Mouse (Mus musculus) left cerebral cortex, postnatal 4 days (tissue): ENCODE results near the gene Gm20388. TPM values are rescaled to one million over a fixed set of nuclear protein-coding genes. Genes with fewer than 3 reads are reported as not detected.
"Not testable (repeated sequence)": the region's sequence is repeated elsewhere in the genome, so short reads cannot be mapped to it uniquely, and the experiment has no call there.

Experiments used
- DNase-seq: peaks from one replicate; pipeline ENCODE4 v3.0.0-alpha.2; 2022
- intact Hi-C: fragments of 180-260 bp; cut with DNase I; formaldehyde crosslinking; loops from one replicate; pipeline ENCODE4 v1.15.1; 2025
- total RNA-seq, 2 experiments: library from RNA; stranded (reverse); gene quantifications; 2 replicates each; pipeline ENCODE4 v1.2.3; 2021

The Gm20388 gene
- total RNA-seq, 2 experiments from 2014 or later: 6.5 to 12.8 TPM

DNA sequence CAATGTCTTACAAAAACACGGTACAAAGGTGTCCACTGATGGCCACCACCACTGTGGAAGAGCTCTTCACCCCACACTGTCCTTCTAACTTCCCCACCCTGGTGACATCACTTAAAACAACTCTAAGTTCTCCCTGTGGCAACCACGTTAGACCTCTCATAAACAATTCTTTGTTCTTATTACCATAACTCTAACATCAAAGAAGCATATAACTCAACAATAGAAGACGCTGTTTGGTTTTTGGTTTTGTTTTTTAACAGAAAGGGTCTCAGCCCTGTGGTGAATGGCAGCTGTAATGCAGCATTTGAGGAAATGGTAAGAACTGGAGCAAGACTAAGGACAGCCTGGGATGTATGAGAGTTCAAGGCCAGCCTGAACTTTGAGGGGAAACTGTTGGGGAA lies 3115.3 kb downstream of the Gm20388 start:
- no peak for DNase-seq
- intact Hi-C loops: no loop called here

DNA sequence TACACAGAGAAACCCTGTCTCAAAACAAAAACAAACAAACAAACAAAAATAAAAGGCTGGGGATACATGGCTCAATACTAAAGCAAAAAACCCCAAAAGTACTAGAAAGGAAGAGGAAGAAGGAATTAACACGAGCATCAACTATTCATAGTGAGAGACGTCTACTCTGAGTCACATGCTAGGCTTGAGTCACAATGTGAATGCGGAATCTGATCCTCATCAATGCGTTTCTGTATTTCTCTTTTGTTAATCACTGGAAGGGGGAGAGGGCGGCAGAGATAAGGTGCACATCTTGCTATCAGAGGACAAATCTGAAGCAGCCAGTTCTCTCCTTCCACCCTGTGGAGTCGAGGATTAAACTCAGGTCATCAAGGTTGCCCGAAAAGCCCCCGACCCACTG lies 3117.1 kb downstream of the Gm20388 start:
- intact Hi-C loops: no loop called here
- DNase-seq: no peak

DNA sequence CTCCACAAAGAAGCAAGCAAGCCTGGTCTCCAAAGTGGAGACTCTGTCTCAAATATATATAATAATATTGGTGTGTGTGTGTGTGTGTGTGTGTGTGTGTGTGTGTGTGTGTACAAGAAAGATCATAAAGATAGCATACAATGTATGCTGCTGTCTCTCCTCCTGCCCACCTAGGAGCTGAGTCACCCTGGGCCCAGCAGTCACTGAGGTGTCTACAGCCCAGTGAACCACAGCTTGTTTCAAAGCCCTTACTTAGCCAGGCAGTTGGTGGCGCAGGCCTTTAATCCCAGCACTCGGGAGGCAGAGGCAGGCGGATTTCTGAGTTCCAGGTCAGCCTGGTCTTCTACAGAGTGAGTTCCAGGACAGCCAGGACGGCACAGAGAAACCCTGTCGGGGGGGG lies 3119.4 kb downstream of the Gm20388 start:
- intact Hi-C loops, DNase-seq: not testable (repeated sequence)

DNA sequence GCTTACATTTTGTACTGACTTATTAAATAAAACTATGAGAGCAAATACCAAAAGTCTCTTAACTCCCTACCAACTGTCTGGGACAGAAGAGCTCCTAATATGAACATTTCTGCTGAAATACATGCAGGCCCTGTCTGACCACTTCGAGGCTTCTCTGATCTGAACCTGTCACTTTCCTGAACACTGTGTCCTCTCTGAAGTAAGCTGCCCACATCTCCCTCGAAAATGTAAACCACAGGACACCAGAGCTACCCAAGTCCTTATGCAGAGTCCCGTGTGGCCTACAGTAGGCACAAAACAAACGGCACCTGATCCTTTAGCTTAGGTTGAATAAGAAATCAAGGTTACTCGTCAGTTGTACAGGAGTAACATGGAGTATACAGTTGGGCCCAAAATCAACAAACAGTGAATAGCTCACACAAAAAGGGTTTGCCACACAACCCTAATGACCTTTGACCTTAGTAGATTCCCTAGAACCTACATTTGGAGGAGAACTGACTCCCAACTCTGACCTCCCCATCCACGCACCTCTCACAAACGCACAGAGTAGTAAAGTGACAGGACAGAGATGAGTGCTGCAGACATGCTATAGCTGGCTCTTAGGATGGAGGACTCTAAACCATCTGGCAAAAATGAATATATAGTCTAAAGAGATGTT lies 3120.8 kb downstream of the Gm20388 start:
- no peak for DNase-seq

DNA sequence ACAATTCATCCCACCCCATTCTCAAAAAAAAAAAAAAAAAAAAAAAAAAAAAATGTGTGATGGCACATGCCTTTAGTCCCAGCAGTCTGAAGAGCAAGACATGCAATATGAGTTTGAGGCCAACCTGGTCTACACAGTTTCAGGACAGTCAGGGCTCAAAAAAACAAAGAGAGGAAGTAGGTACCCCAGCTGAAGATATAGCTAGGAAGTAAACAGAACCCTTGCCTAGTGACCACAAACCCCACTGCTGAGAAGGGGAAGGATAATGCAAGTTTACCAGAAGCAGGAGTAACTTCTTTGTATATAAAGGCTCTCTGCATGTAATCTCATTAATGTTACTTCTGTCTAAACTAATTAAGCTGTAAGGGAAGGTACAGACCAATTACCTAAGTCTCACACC lies 3122.1 kb downstream of the Gm20388 start:
- DNase-seq: no peak
- intact Hi-C loops: no loop called here

More for the DNA sequence above, 3120.8 kb downstream of the Gm20388 start:
- intact Hi-C loops: no loop called here

DNA sequence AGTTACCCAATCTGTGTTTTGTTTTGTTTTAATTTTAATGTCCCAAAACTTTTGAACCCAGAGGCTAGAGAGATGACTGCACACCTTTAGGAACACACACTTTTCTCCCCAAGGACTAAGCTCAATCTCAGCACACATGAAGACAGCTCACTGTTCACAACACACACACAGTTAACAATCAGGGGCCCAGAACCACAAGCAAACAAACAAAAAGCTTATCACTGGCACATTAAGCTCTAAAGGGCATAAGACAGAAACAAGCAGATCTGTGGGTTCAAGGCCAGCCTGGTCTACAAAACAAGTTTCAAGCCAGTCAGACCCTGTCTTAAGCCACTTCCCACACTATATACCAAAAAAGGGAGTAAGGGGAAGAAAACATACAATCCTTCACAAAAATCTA lies 3122.8 kb downstream of the Gm20388 start:
- DNase-seq: no peak
- intact Hi-C loops: no loop called here

DNA sequence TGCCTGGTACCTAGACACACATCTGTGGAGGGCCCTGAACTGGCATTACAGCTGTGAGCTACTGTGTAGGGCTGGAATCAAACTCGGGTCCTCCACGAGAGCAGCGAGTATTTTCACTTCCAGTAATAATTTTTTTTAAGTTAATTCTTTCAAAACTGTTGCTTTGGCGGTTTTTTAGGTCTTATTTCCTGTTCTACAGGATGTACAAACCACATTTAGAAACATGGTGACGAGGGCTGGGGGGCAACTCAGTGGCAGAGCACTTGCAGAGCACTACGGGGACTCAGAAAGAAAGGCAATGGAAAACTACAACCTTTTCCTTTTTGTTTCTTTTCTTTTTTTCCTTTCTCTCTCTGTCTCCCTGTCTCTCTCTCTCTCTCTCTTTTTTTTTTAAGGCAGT lies 3123.5 kb downstream of the Gm20388 start:
- DNase-seq: no peak
- intact Hi-C loops: no loop called here

DNA sequence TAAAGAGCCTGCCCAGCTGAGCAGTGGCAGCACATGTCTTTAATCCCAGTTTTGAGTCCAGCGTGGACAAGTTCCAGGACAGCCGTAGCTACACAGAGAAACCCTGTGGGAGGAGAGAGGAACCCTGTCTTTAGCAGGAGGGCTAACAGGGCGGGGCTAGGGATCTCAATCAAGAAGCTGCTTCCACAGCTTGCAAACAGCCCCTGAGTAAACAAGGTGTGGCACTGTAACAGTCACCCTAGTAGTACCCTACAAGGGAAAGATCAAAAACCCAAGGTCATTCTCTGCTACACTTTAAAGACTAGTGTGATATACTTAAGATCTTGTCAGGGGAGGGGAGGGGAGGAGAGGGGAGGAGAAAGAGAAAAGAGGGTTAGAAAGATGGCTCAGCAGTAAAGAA lies 3126.3 kb downstream of the Gm20388 start:
- DNase-seq: no peak
- intact Hi-C loops: no loop called here

DNA sequence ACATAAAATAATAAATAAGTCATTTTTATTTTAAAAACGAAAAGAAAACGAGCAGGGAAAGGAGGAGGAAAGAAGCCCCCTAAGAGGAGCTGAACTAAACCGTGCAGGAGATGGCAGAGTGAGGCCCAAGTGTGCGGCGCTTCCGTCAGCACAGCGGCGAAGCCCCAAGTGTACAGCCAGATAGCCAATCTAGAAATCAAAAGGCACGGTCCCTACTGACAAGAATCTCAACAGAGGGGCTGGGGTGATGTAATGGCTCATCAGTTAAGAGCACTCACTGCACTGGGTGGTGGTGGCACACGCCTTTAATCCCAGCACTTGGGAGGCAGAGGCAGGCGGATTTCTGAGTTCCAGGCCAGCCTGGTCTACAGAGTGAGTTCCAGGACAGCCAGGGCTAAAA lies 3126.8 kb downstream of the Gm20388 start:
- DNase-seq: no peak
- intact Hi-C loops: no loop called here

DNA sequence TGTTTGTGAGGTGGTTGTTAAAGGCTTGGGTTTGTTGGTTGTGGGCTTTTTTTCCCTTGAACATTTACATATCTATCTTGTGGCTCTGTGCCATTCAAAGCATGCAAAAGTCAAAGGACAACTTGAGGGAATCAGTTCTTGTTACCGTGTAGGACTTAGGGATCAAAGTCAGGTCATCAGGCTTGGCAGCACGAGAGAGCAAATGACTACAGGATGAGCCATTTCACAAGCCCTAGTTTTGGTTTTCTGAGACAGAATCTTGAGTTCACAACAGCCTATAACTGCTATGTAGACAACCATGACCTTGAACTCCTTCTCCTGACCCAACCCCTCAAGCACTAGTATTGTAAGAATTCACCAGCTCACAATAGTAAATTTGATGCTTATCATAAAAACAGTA lies 3127.7 kb downstream of the Gm20388 start:
- DNase-seq: no peak
- intact Hi-C loops: no loop called here

DNA sequence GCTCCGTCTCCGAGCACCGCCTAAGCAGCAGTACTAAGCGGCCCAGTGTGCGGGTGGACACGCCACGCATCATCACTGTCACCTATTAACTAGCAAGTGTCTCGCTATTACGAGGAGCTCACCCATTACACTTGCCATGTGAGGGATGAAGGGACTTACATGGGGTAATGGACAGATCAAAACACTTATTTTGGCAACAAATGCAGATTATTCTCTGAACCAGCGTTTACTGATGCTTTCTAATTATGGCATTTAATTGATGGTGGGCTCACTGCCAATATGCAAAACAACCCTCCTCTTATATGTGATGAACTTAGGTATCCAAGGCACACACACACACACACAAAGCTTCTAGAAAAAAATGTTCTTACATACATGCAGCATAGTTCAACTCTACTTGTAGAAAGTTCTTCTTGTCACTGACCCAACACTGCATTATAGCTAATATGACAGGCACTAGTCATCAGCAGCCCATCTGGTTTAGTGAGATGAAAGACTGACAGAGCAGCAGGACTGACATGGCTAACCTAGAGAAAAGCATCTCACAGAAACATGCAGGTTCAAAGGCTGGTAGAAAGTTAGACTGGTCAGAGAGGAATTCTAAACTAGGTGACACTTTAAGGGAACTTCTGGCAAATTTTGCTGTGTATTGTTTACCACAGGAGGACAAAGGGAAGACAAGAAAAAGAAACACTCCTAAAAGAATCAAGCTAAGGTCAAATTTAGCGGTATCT lies 3128.9 kb downstream of the Gm20388 start:
- intact Hi-C loops: loop anchor here (5.0 kb wide), 1 partner anchor 132 kb away; no protein-coding TSS in a partner anchor
- no peak for DNase-seq

DNA sequence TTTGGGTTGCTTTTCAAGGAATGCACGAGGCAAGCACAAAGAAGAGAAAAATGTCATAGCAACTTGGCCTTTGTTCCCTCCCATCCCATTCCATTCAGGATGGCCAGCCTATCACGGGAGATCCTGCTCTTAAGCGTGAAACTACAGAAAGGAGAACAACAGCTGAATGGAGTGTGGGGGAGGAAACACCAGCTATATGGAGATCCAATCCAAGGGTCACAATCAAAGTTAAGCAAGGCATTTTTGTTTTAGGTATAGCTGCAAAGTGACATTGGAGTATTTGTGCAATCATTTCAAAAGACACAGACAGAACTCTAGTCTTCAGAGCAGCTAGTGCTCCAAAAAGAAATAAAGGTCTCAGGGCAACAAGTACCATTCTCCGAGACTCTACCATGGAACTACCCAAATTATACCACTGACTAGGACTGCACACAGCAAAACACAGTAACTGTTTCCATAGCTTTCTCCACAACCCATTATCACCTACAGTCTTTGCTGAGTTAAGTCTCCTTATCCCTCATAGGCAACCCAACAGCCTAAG lies 3129.5 kb downstream of the Gm20388 start:
- intact Hi-C loops: loop anchor here (5.0 kb wide), 1 partner anchor 133 kb away; no protein-coding TSS in a partner anchor
- DNase-seq: no peak

DNA sequence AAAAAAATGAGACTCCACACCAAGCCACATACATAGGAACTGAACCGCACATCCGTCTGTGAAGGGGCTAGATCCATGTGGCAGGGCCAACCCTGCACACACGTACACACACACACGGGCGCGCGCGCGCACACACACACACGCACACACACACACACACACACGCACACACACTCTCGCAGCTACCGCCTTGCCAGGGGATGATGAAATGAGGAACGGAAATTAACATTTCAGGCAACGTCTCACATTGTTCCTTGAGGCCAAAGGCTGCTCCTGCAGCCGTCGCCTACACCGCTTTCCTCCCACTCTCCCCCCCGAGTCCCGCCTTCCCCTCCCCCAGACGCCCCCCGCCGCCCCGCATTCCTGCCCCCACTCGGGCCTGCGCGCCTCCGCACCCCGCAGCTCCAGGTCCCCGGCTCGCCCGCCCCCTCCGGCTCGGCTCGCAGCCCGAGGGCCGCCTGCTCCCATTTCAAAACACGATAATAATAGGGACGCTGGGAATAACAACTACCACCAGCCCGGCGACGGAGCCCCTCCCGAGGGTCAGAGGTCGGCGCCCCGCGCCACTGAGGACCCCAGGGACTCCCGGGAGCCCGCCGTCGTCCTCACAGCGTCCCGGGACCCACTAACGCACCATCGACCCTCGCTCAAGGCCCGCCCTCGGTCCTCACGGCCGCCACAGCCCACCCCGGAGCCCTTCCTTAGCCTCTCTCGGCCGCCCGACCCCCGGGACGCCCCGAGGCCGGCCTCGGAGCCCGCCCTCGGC lies 3130.6 kb downstream of the Gm20388 start:
- DNase-seq: peak; percentile 45
- intact Hi-C loops: loop anchor here (5.0 kb wide), 1 partner anchor 134 kb away; no protein-coding TSS in a partner anchor

DNA sequence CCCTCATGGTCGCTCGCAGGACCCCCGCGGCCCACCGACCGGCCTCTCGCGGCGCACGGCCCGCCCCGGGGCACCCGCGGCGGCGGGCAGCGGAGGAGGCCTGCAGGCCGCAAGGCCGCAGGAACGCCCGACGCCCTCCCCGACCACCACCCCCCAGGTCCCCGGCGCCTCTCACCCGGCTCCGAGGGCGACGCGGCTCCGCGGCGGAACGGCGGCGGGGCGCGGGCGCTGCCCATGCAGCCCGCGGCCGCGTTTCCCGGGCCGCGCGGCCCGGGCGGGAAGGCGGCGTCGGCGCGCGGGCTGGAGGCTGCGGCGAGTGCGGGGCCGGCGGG lies 3131.1 kb downstream of the Gm20388 start:
- intact Hi-C loops: loop anchor here (5.0 kb wide), 1 partner anchor 134 kb away; no protein-coding TSS in a partner anchor

DNA sequence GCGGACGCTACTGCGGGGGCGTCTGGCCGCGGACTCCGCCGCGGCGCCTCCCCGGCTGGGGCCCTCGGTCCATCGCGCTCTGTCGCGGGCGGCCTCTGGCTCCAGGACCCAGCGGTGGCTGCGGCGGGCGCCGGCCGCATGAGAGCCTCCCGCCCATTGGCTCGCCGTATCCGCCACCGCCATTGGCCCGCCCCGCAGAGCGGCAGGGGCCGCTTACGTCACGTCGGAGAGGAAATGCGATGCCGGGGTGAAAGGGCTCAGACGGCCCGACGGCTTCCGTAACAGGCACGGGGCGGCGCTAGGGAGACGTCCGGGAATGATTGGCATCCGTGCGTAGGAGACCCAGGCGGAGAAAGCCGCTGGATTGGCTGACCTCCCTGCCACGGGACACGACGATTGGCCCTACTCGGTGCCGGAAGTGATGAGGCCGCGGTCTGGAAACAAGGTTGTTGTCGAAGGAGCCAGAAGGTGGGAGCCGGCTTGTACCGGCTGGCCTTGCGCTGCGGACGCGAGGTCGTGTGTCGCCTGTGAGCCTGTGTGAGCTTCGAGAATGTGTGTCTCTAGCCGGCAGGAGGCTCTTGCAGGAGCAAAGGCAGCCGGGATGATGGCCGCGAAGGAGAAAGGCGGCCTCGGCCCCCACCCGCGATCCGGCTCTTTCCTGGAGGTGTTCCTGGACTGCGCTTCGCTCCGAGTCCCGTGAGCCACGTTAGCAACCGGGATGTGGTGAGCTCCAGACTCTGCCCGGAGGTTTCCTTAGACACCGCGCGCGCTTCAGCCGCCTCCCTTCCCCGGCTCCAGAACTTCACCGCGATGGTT lies 3131.7 kb downstream of the Gm20388 start, which contains the start of gene Ankrd11:
TSS of gene Ankrd11 (minus strand) at position 120 of the 816 bp plus-strand sequence.
- peak; percentile 100 for DNase-seq
- intact Hi-C loops: loop anchor here (5.0 kb wide), 1 partner anchor 135 kb away; no protein-coding TSS in a partner anchor

More for the DNA sequence above, 3131.1 kb downstream of the Gm20388 start:
- peak; percentile 9 for DNase-seq

DNA sequence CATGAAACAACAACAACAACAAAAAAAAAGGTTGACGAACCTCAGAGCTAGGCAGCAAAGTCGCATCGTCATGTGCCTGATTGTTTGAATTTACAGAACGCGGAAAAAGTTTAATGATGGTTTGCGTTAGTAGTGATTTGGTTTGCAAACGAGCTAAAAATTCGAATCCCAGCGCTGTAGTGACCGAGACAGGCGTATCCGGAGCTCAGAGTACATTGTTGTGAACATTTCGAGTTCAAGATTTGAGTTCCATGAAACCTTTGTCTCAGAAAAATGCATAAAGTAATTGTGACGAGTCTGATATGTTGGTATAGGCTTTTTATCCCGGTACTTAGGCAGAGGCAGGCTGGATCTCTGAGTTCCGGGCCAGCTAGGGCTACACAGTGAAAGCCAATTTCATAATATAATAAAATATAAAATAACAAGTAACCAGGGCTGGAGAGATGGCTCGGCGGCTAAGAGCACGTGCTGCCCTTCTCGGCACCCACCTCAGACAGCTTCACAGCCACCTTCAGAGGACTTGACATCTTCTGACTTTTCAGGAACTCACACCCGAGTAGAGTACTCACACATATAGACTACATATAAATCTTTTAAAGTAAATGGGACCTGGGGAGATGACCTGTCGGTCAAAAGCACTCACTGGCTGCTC lies 3132.5 kb downstream of the Gm20388 start:
- intact Hi-C loops: loop anchor here (5.0 kb wide), 1 partner anchor 136 kb away; no protein-coding TSS in a partner anchor
- DNase-seq: no peak

DNA sequence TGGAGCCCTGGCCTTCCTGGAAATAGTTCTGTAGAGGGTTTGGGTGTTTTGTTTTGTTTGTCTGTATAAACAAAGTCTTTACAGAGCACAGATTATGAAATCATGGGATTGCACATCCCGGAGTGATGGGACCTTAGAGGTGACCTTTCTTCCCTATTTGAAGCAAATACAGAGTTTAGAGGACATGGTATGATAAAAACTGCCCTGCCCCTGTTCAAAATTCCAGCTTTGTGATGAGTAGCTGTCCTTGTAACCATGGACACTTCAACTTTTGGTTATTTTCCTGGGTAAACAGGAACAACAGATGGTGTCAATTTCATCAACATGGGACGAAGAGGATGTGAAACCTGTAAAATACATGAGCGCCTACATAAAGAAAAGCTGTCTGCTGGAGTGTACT lies 3133.3 kb downstream of the Gm20388 start:
- intact Hi-C loops: loop anchor here (5.0 kb wide), 1 partner anchor 137 kb away; no protein-coding TSS in a partner anchor

DNA sequence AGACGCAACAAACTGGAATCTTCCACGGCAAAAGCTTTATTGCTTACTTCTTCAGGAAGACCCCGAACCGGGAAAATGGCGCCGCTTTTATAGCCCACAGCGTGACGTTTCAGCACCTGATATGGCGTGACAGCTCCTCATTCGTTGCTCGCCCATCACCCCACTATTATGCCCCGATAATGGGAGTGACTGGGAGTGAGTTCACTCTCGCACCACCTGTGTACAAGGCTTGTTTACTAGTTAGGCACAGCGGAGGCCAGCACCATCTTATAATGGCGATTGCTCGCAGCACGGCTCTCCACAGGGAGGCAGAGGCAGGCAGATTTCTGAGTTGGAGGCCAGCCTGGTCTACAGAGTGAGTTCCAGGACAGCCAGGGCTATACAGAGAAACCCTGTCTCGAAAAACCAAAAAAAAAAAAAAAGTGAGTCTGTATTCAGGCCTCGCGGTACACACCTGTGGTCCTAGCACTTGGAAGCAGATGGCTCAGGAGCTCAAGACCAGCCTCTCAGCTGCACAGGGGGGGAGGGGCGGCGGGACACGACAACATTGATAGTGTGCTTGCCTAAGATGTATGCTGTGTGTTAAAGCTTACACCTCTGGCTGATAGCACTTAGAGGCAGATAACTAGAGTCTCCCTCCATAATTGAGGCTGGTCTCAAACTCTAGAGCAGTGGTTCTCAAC lies 3134.2 kb downstream of the Gm20388 start:
- not testable (repeated sequence) for DNase-seq
- intact Hi-C loops: loop anchor here (5.0 kb wide), 1 partner anchor 138 kb away; no protein-coding TSS in a partner anchor

More for the DNA sequence above, 3133.3 kb downstream of the Gm20388 start:
- DNase-seq: no peak

DNA sequence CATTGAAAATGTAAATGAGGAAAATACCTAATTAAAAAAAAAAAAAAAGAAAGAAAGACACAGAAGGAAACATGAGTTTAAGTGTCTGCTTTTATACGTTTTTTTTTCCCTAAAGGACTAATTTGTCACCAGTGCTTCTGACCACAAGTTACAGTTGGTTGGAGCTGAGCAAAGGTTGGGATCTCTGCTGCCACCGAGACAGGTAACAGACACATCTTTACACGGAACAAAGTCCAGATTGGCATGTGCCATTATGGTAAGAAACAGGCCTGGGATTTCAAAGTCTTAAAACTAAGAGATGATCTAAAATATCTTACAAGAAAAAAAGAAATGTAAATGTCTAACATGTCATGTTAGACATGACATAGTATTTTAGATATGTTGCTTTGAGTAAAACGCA lies 3136.1 kb downstream of the Gm20388 start:
- DNase-seq: no peak
- intact Hi-C loops: no loop called here
